Mouse (Mus musculus): ENCODE measurements at regions not wholly inside any gene's neighbourhood (a gene's known extent, or its start where the extent isn't known, plus 50 kb on each side); places are given as distances from the start of the nearest gene placed in this dataset.

- Histone ChIP-seq H3K9ac (ENCODE audit: low read length) (no peak overlapping the region), H3K27me3 (replicated peaks; ENCODE audit: control insufficient read depth, insufficient read depth, low read length) (no peaks in the 10 kb centered on the region), H3K9me3 (replicated peaks; ENCODE audit: control insufficient read depth, low read length) (no peaks in the 10 kb centered on the region), H3K4me1 (ENCODE audit: control insufficient read depth, insufficient read depth, low read length) (no peaks in the 10 kb centered on the region), H3K36me3 (ENCODE audit: control insufficient read depth, insufficient read depth, low read length) (no peaks in the 10 kb centered on the region), H3K4me2 (ENCODE audit: low read length) (no peak overlapping the region), H3K27ac (ENCODE audit: low read depth, low read length) (no peak overlapping the region), H3K4me3 (ENCODE audit: low read depth, low read length) (no peak overlapping the region)
- WGBS: 89% methylated on average over 1 of the region's 1 CpGs
- DNase-seq (ENCODE audit: low spot score) (no peak), ATAC-seq (no peak)
These were observed 654.7 kb upstream of the Brinp1 start for GRCm38 (mm10) chr4:69608885-69609284.

- no peak overlapping the region for H3K27ac ChIP-seq (ENCODE audit: low read depth, low read length)
- DNase-seq (ENCODE audit: low spot score): peak; percentile 26
- 20% methylated on average over 6 of the region's 6 CpGs for WGBS
These were observed 642.9 kb upstream of the Brinp1 start for GRCm38 (mm10) chr4:69596992-69597541.

GRCm38 (mm10) chr4:69594022-69594421, 639.8 kb upstream of the Brinp1 start:
- no peaks in the 10 kb centered on the region for H3K9me3 ChIP-seq (replicated peaks; ENCODE audit: control insufficient read depth, low read length)
- ATAC-seq (peak; percentile 59; the same call in 1 of the 2 replicates), DNase-seq (ENCODE audit: low spot score) (peak; percentile 23)
- H3K27ac ChIP-seq (ENCODE audit: low read depth, low read length): no peak overlapping the region
- H3K36me3 ChIP-seq (ENCODE audit: control insufficient read depth, insufficient read depth, low read length): no peaks in the 10 kb centered on the region
- no peak overlapping the region for H3K9ac ChIP-seq (ENCODE audit: low read length)
- WGBS: 16% methylated on average over 2 of the region's 2 CpGs
- no peak overlapping the region for H3K4me2 ChIP-seq (ENCODE audit: low read length)
- H3K27me3 ChIP-seq (replicated peaks; ENCODE audit: control insufficient read depth, insufficient read depth, low read length): no peaks in the 10 kb centered on the region
- no peak overlapping the region for H3K4me3 ChIP-seq (ENCODE audit: low read depth, low read length)
- H3K4me1 ChIP-seq (ENCODE audit: control insufficient read depth, insufficient read depth, low read length): no peaks in the 10 kb centered on the region; the same call in 1 of the 2 replicates

More at GRCm38 (mm10) chr4:69596992-69597541, 642.9 kb upstream of the Brinp1 start:
- Histone ChIP-seq H3K4me3 (ENCODE audit: low read depth, low read length) (no peak overlapping the region), H3K9me3 (replicated peaks; ENCODE audit: control insufficient read depth, low read length) (no peaks in the 10 kb centered on the region), H3K9ac (ENCODE audit: low read length) (no peak overlapping the region), H3K4me2 (ENCODE audit: low read length) (no peak overlapping the region), H3K27me3 (replicated peaks; ENCODE audit: control insufficient read depth, insufficient read depth, low read length) (no peaks in the 10 kb centered on the region), H3K4me1 (ENCODE audit: control insufficient read depth, insufficient read depth, low read length) (no peaks in the 10 kb centered on the region; the same call in 1 of the 2 replicates), H3K36me3 (ENCODE audit: control insufficient read depth, insufficient read depth, low read length) (no peaks in the 10 kb centered on the region)
- ATAC-seq: peak; percentile 62

GRCm38 (mm10) chr4:69576256-69576655, 622.1 kb upstream of the Brinp1 start:
- Histone ChIP-seq H3K4me2 (ENCODE audit: low read length) (no peak overlapping the region), H3K27me3 (replicated peaks; ENCODE audit: control insufficient read depth, insufficient read depth, low read length) (no peaks in the 10 kb centered on the region), H3K27ac (ENCODE audit: low read depth, low read length) (no peak overlapping the region), H3K9ac (ENCODE audit: low read length) (no peak overlapping the region), H3K36me3 (ENCODE audit: control insufficient read depth, insufficient read depth, low read length) (no peaks in the 10 kb centered on the region), H3K4me3 (ENCODE audit: low read depth, low read length) (no peak overlapping the region), H3K9me3 (replicated peaks; ENCODE audit: control insufficient read depth, low read length) (no peaks in the 10 kb centered on the region), H3K4me1 (ENCODE audit: control insufficient read depth, insufficient read depth, low read length) (no peaks in the 10 kb centered on the region)
- ATAC-seq (no peak), DNase-seq (ENCODE audit: low spot score) (no peak)
- 65% methylated on average over 3 of the region's 3 CpGs for WGBS

- ATAC-seq (no peak), DNase-seq (ENCODE audit: low spot score) (no peak)
- Histone ChIP-seq H3K36me3 (ENCODE audit: control insufficient read depth, insufficient read depth, low read length) (no peaks in the 10 kb centered on the region), H3K9ac (ENCODE audit: low read length) (no peak overlapping the region), H3K27ac (ENCODE audit: low read depth, low read length) (no peak overlapping the region), H3K4me1 (ENCODE audit: control insufficient read depth, insufficient read depth, low read length) (no peaks in the 10 kb centered on the region), H3K9me3 (replicated peaks; ENCODE audit: control insufficient read depth, low read length) (no peaks in the 10 kb centered on the region), H3K4me3 (ENCODE audit: low read depth, low read length) (no peak overlapping the region), H3K4me2 (ENCODE audit: low read length) (no peak overlapping the region), H3K27me3 (replicated peaks; ENCODE audit: control insufficient read depth, insufficient read depth, low read length) (no peaks in the 10 kb centered on the region)
- 92% methylated on average over 2 of the region's 2 CpGs for WGBS
These were observed 593.9 kb upstream of the Brinp1 start for GRCm38 (mm10) chr4:69548104-69548503.

GRCm38 (mm10) chr4:69538172-69538908, 584.1 kb upstream of the Brinp1 start:
- peak; percentile 88 for ATAC-seq
- no peaks in the 10 kb centered on the region for H3K36me3 ChIP-seq (ENCODE audit: control insufficient read depth, insufficient read depth, low read length)
- H3K27me3 ChIP-seq (replicated peaks; ENCODE audit: control insufficient read depth, insufficient read depth, low read length): no peaks in the 10 kb centered on the region
- 83% methylated on average over 6 of the region's 6 CpGs for WGBS
- H3K4me3 ChIP-seq (ENCODE audit: low read depth, low read length): no peak overlapping the region
- H3K9ac ChIP-seq (ENCODE audit: low read length): no peak overlapping the region
- no peaks in the 10 kb centered on the region for H3K9me3 ChIP-seq (replicated peaks; ENCODE audit: control insufficient read depth, low read length)
- H3K4me1 ChIP-seq (ENCODE audit: control insufficient read depth, insufficient read depth, low read length): no peaks in the 10 kb centered on the region
- DNase-seq (ENCODE audit: low spot score): peak; percentile 87
- no peak overlapping the region for H3K27ac ChIP-seq (ENCODE audit: low read depth, low read length)
- H3K4me2 ChIP-seq (ENCODE audit: low read length): no peak overlapping the region

GRCm38 (mm10) chr4:69533107-69533506, 578.9 kb upstream of the Brinp1 start:
- 64% methylated on average over 3 of the region's 3 CpGs for WGBS
- H3K9me3 ChIP-seq (replicated peaks; ENCODE audit: control insufficient read depth, low read length): no peaks in the 10 kb centered on the region
- H3K4me3 ChIP-seq (ENCODE audit: low read depth, low read length): no peak overlapping the region
- no peak overlapping the region for H3K9ac ChIP-seq (ENCODE audit: low read length)
- H3K36me3 ChIP-seq (ENCODE audit: control insufficient read depth, insufficient read depth, low read length): no peaks in the 10 kb centered on the region
- H3K27ac ChIP-seq (ENCODE audit: low read depth, low read length): no peak overlapping the region
- H3K4me2 ChIP-seq (ENCODE audit: low read length): no peak overlapping the region
- H3K4me1 ChIP-seq (ENCODE audit: control insufficient read depth, insufficient read depth, low read length): no peaks in the 10 kb centered on the region
- DNase-seq (ENCODE audit: low spot score) (peak; percentile 16), ATAC-seq (no peak)
- H3K27me3 ChIP-seq (replicated peaks; ENCODE audit: control insufficient read depth, insufficient read depth, low read length): no peaks in the 10 kb centered on the region

GRCm38 (mm10) chr4:69523112-69523511, 568.9 kb upstream of the Brinp1 start:
- H3K9ac ChIP-seq (ENCODE audit: low read length): no peak overlapping the region
- H3K4me3 ChIP-seq (ENCODE audit: low read depth, low read length): no peak overlapping the region
- no peak overlapping the region for H3K27ac ChIP-seq (ENCODE audit: low read depth, low read length)
- no peaks in the 10 kb centered on the region for H3K36me3 ChIP-seq (ENCODE audit: control insufficient read depth, insufficient read depth, low read length)
- ATAC-seq: no peak
- H3K9me3 ChIP-seq (replicated peaks; ENCODE audit: control insufficient read depth, low read length): no peaks in the 10 kb centered on the region
- H3K4me1 ChIP-seq (ENCODE audit: control insufficient read depth, insufficient read depth, low read length): no peaks in the 10 kb centered on the region
- H3K4me2 ChIP-seq (ENCODE audit: low read length): no peak overlapping the region
- no peaks in the 10 kb centered on the region for H3K27me3 ChIP-seq (replicated peaks; ENCODE audit: control insufficient read depth, insufficient read depth, low read length)
- no peak for DNase-seq (ENCODE audit: low spot score)
- 94% methylated on average over 2 of the region's 2 CpGs for WGBS

GRCm38 (mm10) chr4:69508281-69508680, 554.1 kb upstream of the Brinp1 start:
- WGBS: 83% methylated on average over 4 of the region's 4 CpGs
- H3K27ac ChIP-seq (ENCODE audit: low read depth, low read length): no peak overlapping the region

More at GRCm38 (mm10) chr4:69508281-69508680, 554.1 kb upstream of the Brinp1 start:
- Histone ChIP-seq H3K4me3 (ENCODE audit: low read depth, low read length) (no peak overlapping the region), H3K9me3 (replicated peaks; ENCODE audit: control insufficient read depth, low read length) (no peaks in the 10 kb centered on the region), H3K4me1 (ENCODE audit: control insufficient read depth, insufficient read depth, low read length) (no peaks in the 10 kb centered on the region), H3K9ac (ENCODE audit: low read length) (no peak overlapping the region), H3K27me3 (replicated peaks; ENCODE audit: control insufficient read depth, insufficient read depth, low read length) (no peaks in the 10 kb centered on the region), H3K4me2 (ENCODE audit: low read length) (no peak overlapping the region), H3K36me3 (ENCODE audit: control insufficient read depth, insufficient read depth, low read length) (no peaks in the 10 kb centered on the region)
- ATAC-seq: no peak
- no peak for DNase-seq (ENCODE audit: low spot score)
